Mouse (Mus musculus) gastrocnemius, adult 18-20 months (tissue): Measurements from ENCODE around the gene Ucn. TPM values are rescaled to one million over a fixed set of nuclear protein-coding genes. Genes with fewer than 3 reads are reported as not detected.

Experiments used
- DNase-seq: peaks from one replicate; pipeline ENCODE4 v3.0.0; 2021; ENCODE audit warnings: low spot score
- total RNA-seq, 2 experiments: library from RNA; stranded (reverse); gene quantifications; 2 replicates each; pipeline ENCODE4 v1.2.3; 2021

The Ucn gene
- total RNA-seq, 2 experiments from 2014 or later, result not detected

GRCm38 (mm10) chr5:31108000-31108490 is 30.6 kb downstream of the Ucn start, which contains the start of gene Slc30a3:
Slc30a3 (minus strand) TSS chr5:31108237.
- DNase-seq, result no peak

GRCm38 (mm10) chr5:31105814-31106335 is 32.8 kb downstream of the Ucn start, which contains the start of gene Dnajc5g:
Dnajc5g (plus strand) TSS chr5:31106285.
- no peak for DNase-seq

- no peak for DNase-seq
Observed at GRCm38 (mm10) chr5:31095711-31096480, 42.7 kb downstream of the Ucn start.

- peak; percentile 49 for DNase-seq
Observed at GRCm38 (mm10) chr5:31094799-31095691, 43.6 kb downstream of the Ucn start.

GRCm38 (mm10) chr5:31094100-31094798 is 44.4 kb downstream of the Ucn start:
- no peak for DNase-seq

GRCm38 (mm10) chr5:31093151-31094041 is 45.2 kb downstream of the Ucn start:
- DNase-seq, result no peak

- no peak for DNase-seq
Observed at GRCm38 (mm10) chr5:31092231-31092975, 46.2 kb downstream of the Ucn start.

Other genes with a start within 250 kb of the Ucn start
- gene Ost4, start 231.0 kb downstream of the Ucn start, total RNA-seq, result 100 to 1,000 TPM; 110 to 114 TPM
- gene Emilin1, start 225.4 kb downstream of the Ucn start, total RNA-seq, result 1 to 10 TPM; 2.5 to 4.4 TPM
- gene Khk, start 217.4 kb downstream of the Ucn start, total RNA-seq, result 10 to 100 TPM; 36.5 to 36.6 TPM
- 1 to 10 TPM; 3.0 to 3.9 TPM for gene Cgref1, start 193.2 kb downstream of the Ucn start, total RNA-seq
- 10 to 100 TPM; 70.5 to 78.2 TPM for gene Preb, start 178.5 kb downstream of the Ucn start, total RNA-seq
- gene Tcf23, start 170.2 kb downstream of the Ucn start, total RNA-seq, result under 1 TPM; 0.07 to 0.21 TPM
- 10 to 100 TPM; 45.3 to 45.4 TPM for gene Atraid, start 90.5 kb downstream of the Ucn start, total RNA-seq
- gene Slc5a6, start 89.9 kb downstream of the Ucn start, total RNA-seq, result 1 to 10 TPM; 4.3 to 5.7 TPM
- gene Cad, start 84.0 kb downstream of the Ucn start, total RNA-seq, result 10 to 100 TPM; 21.0 to 24.9 TPM
- gene Dnajc5g, start 32.5 kb downstream of the Ucn start, total RNA-seq, result not detected
- gene Slc30a3, start 30.6 kb downstream of the Ucn start, total RNA-seq, result under 1 TPM in 1 of 2 experiments, not detected in 1; 0.09 TPM
- 100 to 1,000 TPM; 438 to 512 TPM for gene Trim54, start 22.1 kb downstream of the Ucn start, total RNA-seq
- 10 to 100 TPM; 18.8 to 22.0 TPM for gene Mpv17, start 15.4 kb upstream of the Ucn start, total RNA-seq
- under 1 TPM; 0.28 to 0.50 TPM for gene Gm29609, start 41.1 kb upstream of the Ucn start, total RNA-seq
- 10 to 100 TPM; 20.7 to 20.9 TPM for gene Gtf3c2, start 41.3 kb upstream of the Ucn start, total RNA-seq
- 10 to 100 TPM; 29.1 to 30.8 TPM for gene Snx17, start 54.4 kb upstream of the Ucn start, total RNA-seq
- gene Eif2b4, start 54.6 kb upstream of the Ucn start, total RNA-seq, result 10 to 100 TPM; 42.9 to 46.8 TPM
- 1 to 10 TPM; 6.0 to 7.2 TPM for gene Zfp513, start 63.5 kb upstream of the Ucn start, total RNA-seq
- gene Ppm1g, start 81.9 kb upstream of the Ucn start, total RNA-seq, result 10 to 100 TPM; 37.8 to 43.9 TPM
- gene Nrbp1, start 102.0 kb upstream of the Ucn start, total RNA-seq, result 10 to 100 TPM; 50.3 to 54.9 TPM
- not detected for gene Gm9970, start 102.4 kb upstream of the Ucn start, total RNA-seq
- gene Krtcap3, start 112.9 kb upstream of the Ucn start, total RNA-seq, result 1 to 10 TPM; 1.9 to 2.1 TPM
- gene Ift172, start 152.3 kb upstream of the Ucn start, total RNA-seq, result 10 to 100 TPM; 26.2 to 26.9 TPM
- 1 to 10 TPM; 1.5 to 1.6 TPM for gene Fndc4, start 157.3 kb upstream of the Ucn start, total RNA-seq
- gene Gckr, start 158.6 kb upstream of the Ucn start, total RNA-seq, result not detected